Mouse (Mus musculus): ENCODE results near the gene Thpo. TPM values are rescaled to one million over a fixed set of nuclear protein-coding genes. Genes with fewer than 3 reads are reported as not detected.

Gene Thpo
- total and polyA plus RNA-seq, 2 experiments from 2014 or later: 1.0 to 1.6 TPM

DNA sequence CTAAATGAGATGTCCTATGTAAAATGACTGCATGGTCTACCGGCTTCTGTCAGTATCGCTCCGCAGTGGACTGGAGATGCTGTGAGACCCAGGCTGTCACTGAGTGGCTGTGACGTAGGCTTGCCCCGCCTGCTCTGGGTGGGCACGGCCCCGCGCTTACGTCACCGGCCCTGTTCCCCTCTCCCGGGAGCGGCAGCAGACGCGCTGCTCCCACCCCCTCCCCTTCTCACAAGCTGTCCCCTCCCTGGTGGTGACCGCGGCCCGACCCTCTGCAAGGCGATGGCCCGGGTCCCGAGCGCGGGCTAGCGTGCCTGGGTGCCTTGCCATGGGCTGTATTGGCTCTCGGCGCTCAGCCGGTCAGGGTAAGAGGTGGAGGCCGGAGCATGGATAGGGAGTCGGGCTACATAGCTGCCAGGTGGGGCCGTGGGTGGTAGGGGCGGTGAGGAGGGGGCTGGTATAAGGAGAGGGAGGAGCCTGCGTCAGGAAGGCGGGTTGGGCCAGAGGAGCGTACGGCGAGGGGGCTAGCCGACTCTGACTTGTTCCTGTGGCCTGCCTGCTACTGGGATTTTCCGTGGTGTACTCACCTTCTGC, 41.1 kb downstream of the Thpo start, which contains the start of gene Fam131a:
Gene Fam131a (plus strand): TSS at position 131 of the 591 bp plus-strand sequence.
- H3K4me3 ChIP-seq (ENCODE audit: low read length): peak within 1 kb of the TSS; percentile 45
- no peaks in the 10 kb centered on the region for H3K27me3 ChIP-seq (ENCODE audit: insufficient read depth, low read length)
- H3K4me1 ChIP-seq (ENCODE audit: insufficient read depth, low read length): peaks cover 11% of the 10 kb centered on the region
- no peak for TF ChIP-seq CTCF (IDR thresholded peaks at IDR 0.05; ENCODE audit: low read depth)
- peak within 1 kb of the TSS; percentile 68 for H3K9ac ChIP-seq (replicated peaks; ENCODE audit: low read length)
- ATAC-seq (peak; percentile 95), DNase-seq (ENCODE audit: low spot score) (peak; percentile 97)
- peak within 1 kb of the TSS; percentile 89 for H3K27ac ChIP-seq
- no peaks in the 10 kb centered on the region for H3K9me3 ChIP-seq (ENCODE audit: low read length)
- 1% methylated on average over 32 of the region's 37 CpGs for WGBS
- peaks cover 34% of the 10 kb centered on the region for H3K36me3 ChIP-seq (ENCODE audit: insufficient read depth, low read length)
- peak within 1 kb of the TSS; percentile 65 for H3K4me2 ChIP-seq (ENCODE audit: low read depth, low read length)

DNA sequence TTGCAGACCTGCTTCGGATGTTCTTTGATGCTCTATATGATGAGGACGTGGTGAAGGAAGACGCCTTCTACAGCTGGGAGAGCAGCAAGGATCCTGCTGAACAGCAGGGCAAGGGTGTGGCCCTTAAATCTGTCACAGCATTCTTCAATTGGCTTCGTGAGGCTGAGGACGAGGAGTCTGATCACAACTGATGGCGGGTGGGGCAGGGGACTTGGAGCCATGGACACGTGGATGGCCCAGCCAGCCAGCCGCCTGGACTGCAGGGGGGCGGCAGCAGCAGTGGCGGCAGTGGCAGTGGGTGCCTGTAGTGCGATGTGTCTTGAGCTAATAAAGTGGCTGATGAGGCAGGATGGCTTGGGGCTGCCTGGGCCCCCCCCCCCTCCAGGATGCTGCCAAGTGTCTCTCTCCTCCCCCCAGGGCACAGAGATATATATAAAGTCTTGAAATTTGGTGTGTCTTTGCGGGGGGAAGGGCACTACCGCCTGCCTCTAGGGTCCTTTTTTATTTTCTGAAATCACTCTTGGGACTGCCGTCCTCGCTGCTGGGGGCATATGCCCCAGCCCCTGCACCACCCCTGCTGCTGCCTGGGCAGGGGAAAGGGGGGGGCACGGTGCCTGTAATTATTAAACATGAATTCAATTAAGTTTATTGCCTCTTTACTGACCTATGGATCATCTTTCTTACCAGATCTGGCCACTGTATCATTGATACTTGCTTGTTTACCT, 41.9 kb downstream of the Thpo start:
- Histone ChIP-seq H3K4me1 (ENCODE audit: insufficient read depth, low read length) (peaks cover 11% of the 10 kb centered on the region), H3K9ac (replicated peaks; ENCODE audit: low read length) (peak overlapping the region; percentile 68; the same call in 1 of the 2 replicates), H3K4me2 (ENCODE audit: low read depth, low read length) (peak overlapping the region; percentile 65), H3K9me3 (ENCODE audit: low read length) (no peaks in the 10 kb centered on the region), H3K27ac (peak overlapping the region; percentile 89), H3K4me3 (ENCODE audit: low read length) (peak overlapping the region; percentile 45; the same call in 1 of the 2 replicates), H3K27me3 (ENCODE audit: insufficient read depth, low read length) (no peaks in the 10 kb centered on the region), H3K36me3 (ENCODE audit: insufficient read depth, low read length) (peaks cover 41% of the 10 kb centered on the region)
- DNase-seq (ENCODE audit: low spot score) (no peak), ATAC-seq (no peak)
- WGBS: 34% methylated on average over 16 of the region's 16 CpGs
- no peak for TF ChIP-seq CTCF (IDR thresholded peaks at IDR 0.05; ENCODE audit: low read depth)

DNA sequence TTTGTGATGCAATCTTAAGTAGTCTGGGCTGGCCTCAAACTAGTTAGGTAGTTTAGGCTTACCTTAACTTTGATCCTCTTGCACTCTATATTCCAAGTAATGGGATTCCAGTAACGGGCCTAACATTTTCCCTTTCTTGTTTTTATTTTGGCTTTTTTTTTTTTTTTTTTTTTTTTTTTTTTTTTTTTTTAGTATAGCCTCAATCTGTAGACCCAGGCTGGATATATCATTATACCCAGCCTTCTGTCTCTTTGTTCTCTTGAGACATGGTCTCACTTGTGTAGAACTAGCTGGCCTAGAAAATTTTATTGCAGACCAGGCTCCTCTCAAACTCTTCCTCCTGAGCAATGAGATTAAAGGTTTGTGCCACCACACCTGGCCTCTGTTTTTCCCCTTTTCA, 42.7 kb downstream of the Thpo start:
- H3K27ac ChIP-seq: no peak overlapping the region
- ATAC-seq (no peak), DNase-seq (ENCODE audit: low spot score) (no peak)
- 86% methylated on average over 1 of the region's 1 CpGs for WGBS
- H3K4me1 ChIP-seq (ENCODE audit: insufficient read depth, low read length): peaks cover 11% of the 10 kb centered on the region
- H3K4me3 ChIP-seq (ENCODE audit: low read length): no peak overlapping the region
- no peak overlapping the region for H3K4me2 ChIP-seq (ENCODE audit: low read depth, low read length)
- H3K36me3 ChIP-seq (ENCODE audit: insufficient read depth, low read length): peaks cover 48% of the 10 kb centered on the region
- no peak overlapping the region for H3K9ac ChIP-seq (replicated peaks; ENCODE audit: low read length)
- TF ChIP-seq CTCF (IDR thresholded peaks at IDR 0.05; ENCODE audit: low read depth): no peak
- no peaks in the 10 kb centered on the region for H3K27me3 ChIP-seq (ENCODE audit: insufficient read depth, low read length)
- H3K9me3 ChIP-seq (ENCODE audit: low read length): no peaks in the 10 kb centered on the region

DNA sequence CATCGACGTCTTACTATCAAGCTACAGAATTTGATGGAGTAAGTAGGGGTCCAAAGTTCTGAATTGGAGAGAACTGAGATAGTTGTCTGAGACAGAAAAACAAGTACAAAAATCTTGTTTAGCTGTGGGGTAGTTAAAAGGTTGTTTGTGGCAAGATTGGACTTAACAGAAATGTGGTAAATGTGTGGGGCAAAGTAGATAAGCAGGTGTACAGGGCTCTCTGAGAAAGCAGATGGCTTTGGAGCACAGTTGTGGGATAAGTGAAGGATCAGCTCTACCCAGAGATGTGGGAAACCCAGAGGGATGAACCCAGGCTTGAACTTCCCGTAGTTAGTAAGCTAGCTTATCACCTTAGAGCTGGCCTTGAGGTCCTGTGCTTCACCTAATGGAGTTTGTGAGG, 43.5 kb downstream of the Thpo start:
- no peaks in the 10 kb centered on the region for H3K9me3 ChIP-seq (ENCODE audit: low read length)
- no peak for TF ChIP-seq CTCF (IDR thresholded peaks at IDR 0.05; ENCODE audit: low read depth)
- no peak overlapping the region for H3K27ac ChIP-seq
- H3K4me3 ChIP-seq (ENCODE audit: low read length): no peak overlapping the region
- peaks cover 11% of the 10 kb centered on the region for H3K4me1 ChIP-seq (ENCODE audit: insufficient read depth, low read length)
- no peak overlapping the region for H3K9ac ChIP-seq (replicated peaks; ENCODE audit: low read length)
- no peaks in the 10 kb centered on the region for H3K27me3 ChIP-seq (ENCODE audit: insufficient read depth, low read length)
- DNase-seq (ENCODE audit: low spot score) (no peak), ATAC-seq (no peak)
- no peak overlapping the region for H3K4me2 ChIP-seq (ENCODE audit: low read depth, low read length)
- peaks cover 57% of the 10 kb centered on the region for H3K36me3 ChIP-seq (ENCODE audit: insufficient read depth, low read length)
- 93% methylated on average over 3 of the region's 3 CpGs for WGBS

DNA sequence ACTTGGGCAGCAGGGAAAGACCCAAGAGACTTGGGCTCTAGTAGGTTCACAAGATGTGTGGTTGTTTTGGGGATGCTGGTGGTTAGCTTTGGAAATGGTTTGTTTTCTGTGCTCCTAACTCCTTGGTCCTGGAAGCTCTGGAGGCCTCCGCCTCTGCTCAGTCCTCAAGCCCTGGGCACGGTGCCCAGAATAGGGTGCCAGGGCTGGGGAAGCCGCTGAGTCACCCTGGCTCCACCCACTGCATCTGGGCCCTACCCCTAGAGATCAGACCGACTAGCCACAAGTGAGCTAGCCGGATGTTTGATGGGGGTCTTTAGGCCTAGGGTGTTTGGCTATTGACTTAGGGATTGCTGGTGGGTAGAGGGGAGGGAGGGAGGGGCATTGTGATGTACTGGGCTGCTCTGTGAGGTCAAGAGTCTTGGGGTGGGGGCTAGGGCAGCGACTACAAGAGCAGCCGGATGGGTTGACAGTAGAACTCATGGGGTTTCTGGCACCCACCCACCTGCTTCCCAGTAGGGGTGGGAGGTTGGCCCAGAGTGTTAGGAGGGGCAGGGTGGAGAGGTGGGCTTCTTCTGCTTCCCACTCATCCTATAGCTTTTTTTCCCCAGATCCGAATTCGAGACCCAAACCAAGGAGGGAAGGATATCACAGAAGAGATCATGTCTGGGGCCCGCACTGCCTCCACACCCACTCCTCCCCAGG, 56.2 kb downstream of the Thpo start:
- WGBS: 53% methylated on average over 10 of the region's 10 CpGs
- no peaks in the 10 kb centered on the region for H3K27me3 ChIP-seq (ENCODE audit: insufficient read depth, low read length)
- H3K9ac ChIP-seq (replicated peaks; ENCODE audit: low read length): no peak overlapping the region

DNA sequence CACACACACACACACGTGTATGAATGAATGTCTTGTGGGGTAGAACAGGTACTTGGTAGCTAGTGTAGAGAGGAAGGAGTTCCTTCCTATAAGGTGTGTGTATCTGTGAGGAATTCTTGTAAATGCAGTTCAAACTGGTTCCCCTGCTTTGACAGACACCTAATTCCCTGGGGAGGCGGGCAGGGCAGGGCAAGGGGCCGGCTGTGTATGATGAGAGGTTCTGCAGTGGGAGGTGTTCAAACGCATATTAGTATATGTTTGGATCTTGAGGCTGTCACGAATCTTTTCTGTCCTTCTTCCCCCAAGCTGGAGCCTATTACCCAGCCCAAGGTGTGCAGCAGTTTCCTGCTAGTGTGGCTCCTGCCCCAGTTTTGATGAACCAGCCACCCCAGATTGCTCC, 56.9 kb downstream of the Thpo start:
- DNase-seq (ENCODE audit: low spot score) (no peak), ATAC-seq (no peak)
- Histone ChIP-seq H3K27me3 (ENCODE audit: insufficient read depth, low read length) (no peaks in the 10 kb centered on the region), H3K4me2 (ENCODE audit: low read depth, low read length) (no peak overlapping the region), H3K4me3 (ENCODE audit: low read length) (no peak overlapping the region), H3K27ac (no peak overlapping the region), H3K9me3 (ENCODE audit: low read length) (no peaks in the 10 kb centered on the region), H3K4me1 (ENCODE audit: insufficient read depth, low read length) (peaks cover 13% of the 10 kb centered on the region), H3K36me3 (ENCODE audit: insufficient read depth, low read length) (peaks cover 57% of the 10 kb centered on the region), H3K9ac (replicated peaks; ENCODE audit: low read length) (0 out of 2 replicates have a peak overlapping the region, but pooled peaks have one; percentile 9)
- no peak for TF ChIP-seq CTCF (IDR thresholded peaks at IDR 0.05; ENCODE audit: low read depth)
- 85% methylated on average over 5 of the region's 5 CpGs for WGBS

More for the DNA sequence above, 56.2 kb downstream of the Thpo start:
- Histone ChIP-seq H3K4me1 (ENCODE audit: insufficient read depth, low read length) (peaks cover 13% of the 10 kb centered on the region), H3K4me3 (ENCODE audit: low read length) (no peak overlapping the region), H3K4me2 (ENCODE audit: low read depth, low read length) (no peak overlapping the region), H3K9me3 (ENCODE audit: low read length) (no peaks in the 10 kb centered on the region), H3K27ac (no peak overlapping the region), H3K36me3 (ENCODE audit: insufficient read depth, low read length) (peaks cover 64% of the 10 kb centered on the region)
- DNase-seq (ENCODE audit: low spot score) (peak; percentile 70), ATAC-seq (no peak)
- no peak for TF ChIP-seq CTCF (IDR thresholded peaks at IDR 0.05; ENCODE audit: low read depth)
